Mouse (Mus musculus): ENCODE measurements around the gene Kcnc1. TPM values are rescaled to one million over a fixed set of nuclear protein-coding genes. Genes with fewer than 3 reads are reported as not detected.

Gene Kcnc1
- polyA plus RNA-seq, 1 experiment from 2014 or later = 3.6 TPM

Other genes with a start within 250 kb of the Kcnc1 start
- 6.9 and 10.2 TPM in 2 replicates for gene Abcc8, start 216.5 kb upstream of the Kcnc1 start, polyA plus RNA-seq (2015; fragmentation: Nextera tagmentation; extraction: Ambion mirVana)
- 2.7 and 2.8 TPM in 2 replicates for gene Ush1c, start 158.0 kb upstream of the Kcnc1 start, polyA plus RNA-seq (2015; fragmentation: Nextera tagmentation; extraction: Ambion mirVana)
- gene Otog, start 155.5 kb upstream of the Kcnc1 start, polyA plus RNA-seq (2015; fragmentation: Nextera tagmentation; extraction: Ambion mirVana) = not detected in 2 replicates
- gene Myod1, start 20.0 kb upstream of the Kcnc1 start, polyA plus RNA-seq (2015; fragmentation: Nextera tagmentation; extraction: Ambion mirVana) = not detected in 2 replicates
- 25.0 and 26.6 TPM in 2 replicates for gene Sergef, start 243.3 kb downstream of the Kcnc1 start, polyA plus RNA-seq (2015; fragmentation: Nextera tagmentation; extraction: Ambion mirVana)